Mouse (Mus musculus) heart, embryonic 11.5 days (tissue): ENCODE measurements at regions not wholly inside any gene's neighbourhood (a gene's known extent, or its start where the extent isn't known, plus 50 kb on each side); places are given as distances from the start of the nearest gene placed in this dataset.

ENCODE experiments used
- ATAC-seq: fragments of 200-750 bp; cut with Nextera tagmentation; replicated peaks from 2 replicates; pipeline ENCODE4 v1.8.0; 2017; ENCODE audit warnings: moderate library complexity; ENCODE audit not compliant: insufficient number of reproducible peaks, low FRiP score, low TSS enrichment
- H3K27ac ChIP-seq: fragments of 300-500 bp; sonication (generic); 2 replicates; pipeline ENCODE4 v1.5.1; 2014; ENCODE audit warnings: mild to moderate bottlenecking, low read depth, low read length
- H3K27me3 ChIP-seq: fragments of 300-500 bp; sonication (generic); 2 replicates; pipeline ENCODE4 v1.6.1; 2014; ENCODE audit warnings: mild to moderate bottlenecking, low read length, mixed read lengths; ENCODE audit not compliant: control insufficient read depth, insufficient read depth
- H3K36me3 ChIP-seq: fragments of 300-500 bp; sonication (generic); 2 replicates; pipeline ENCODE4 v1.6.1; 2014; ENCODE audit warnings: mild to moderate bottlenecking, low read length, moderate library complexity, mixed read lengths; ENCODE audit not compliant: control insufficient read depth, insufficient read depth
- H3K4me1 ChIP-seq: fragments of 300-500 bp; sonication (generic); 2 replicates; pipeline ENCODE4 v1.6.1; 2014; ENCODE audit warnings: low read length; ENCODE audit not compliant: control insufficient read depth, insufficient read depth
- H3K4me2 ChIP-seq: fragments of 300-500 bp; sonication (generic); 2 replicates; pipeline ENCODE4 v1.6.1; 2014; ENCODE audit warnings: mild to moderate bottlenecking, moderate library complexity
- H3K4me3 ChIP-seq: fragments of 300-500 bp; sonication (generic); 2 replicates; pipeline ENCODE4 v1.5.1; 2014; ENCODE audit warnings: low read depth, low read length
- H3K9ac ChIP-seq: fragments of 300-500 bp; sonication (generic); 2 replicates; pipeline ENCODE4 v1.6.1; 2014; ENCODE audit warnings: mild to moderate bottlenecking, low read depth, low read length, moderate library complexity
- H3K9me3 ChIP-seq: fragments of 300-500 bp; sonication (generic); replicated peaks from 2 replicates; pipeline ENCODE4 v1.6.1; 2016; ENCODE audit warnings: low read length; ENCODE audit not compliant: control insufficient read depth
- WGBS: fragments of 180-500 bp; shearing (Covaris S2); extraction: QIAGEN DNeasy Blood & Tissue Kit; methylation state at CpG from one replicate; pipeline ENCODE4 v1.1.7; 2014; ENCODE audit not compliant: insufficient replicate concordance; 5-methylcytosine and 5-hydroxymethylcytosine counted together

DNA sequence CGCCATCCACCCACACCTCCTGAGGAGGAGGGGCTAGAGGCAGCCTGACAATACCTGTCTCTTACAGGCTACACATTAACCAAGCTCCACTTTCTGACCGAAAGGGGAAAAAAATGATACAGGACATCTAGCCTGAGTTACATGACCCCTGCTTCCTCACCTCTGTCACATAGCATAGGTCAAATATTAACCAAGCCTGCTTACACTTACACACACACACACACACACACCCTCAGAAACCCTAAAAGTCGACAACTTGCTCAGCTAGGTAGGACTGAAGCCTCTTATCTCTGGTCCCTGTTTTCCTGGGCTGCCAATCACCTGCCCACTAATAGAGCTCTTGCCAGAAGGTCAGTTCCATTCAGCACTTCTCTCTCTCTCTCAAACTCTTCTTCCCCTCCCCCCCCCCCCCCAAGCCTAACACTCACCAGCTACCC, 291.2 kb downstream of the Sox4 start:
- Histone ChIP-seq H3K4me2 (no peak overlapping the region), H3K27ac (no peak overlapping the region), H3K27me3 (no peaks in the 10 kb centered on the region), H3K36me3 (no peaks in the 10 kb centered on the region), H3K4me1 (peaks cover 20% of the 10 kb centered on the region), H3K9ac (no peak overlapping the region), H3K9me3 (no peaks in the 10 kb centered on the region), H3K4me3 (no peak overlapping the region)
- no peak for ATAC-seq
- WGBS: 49% methylated on average over 3 of the region's 3 CpGs

- no peak overlapping the region for H3K27ac ChIP-seq
- H3K9ac ChIP-seq: no peak overlapping the region
- ATAC-seq: no peak
- H3K36me3 ChIP-seq: no peaks in the 10 kb centered on the region
- H3K4me3 ChIP-seq: no peak overlapping the region
- no peak overlapping the region for H3K4me2 ChIP-seq
- peaks cover 14% of the 10 kb centered on the region for H3K4me1 ChIP-seq
- H3K27me3 ChIP-seq: no peaks in the 10 kb centered on the region
- H3K9me3 ChIP-seq: no peaks in the 10 kb centered on the region
- WGBS: 76% methylated on average over 2 of the region's 2 CpGs
Observed at GRCm38 (mm10) chr13:28660151-28660550, 293.4 kb downstream of the Sox4 start.

GRCm38 (mm10) chr13:28658652-28659051, 294.9 kb downstream of the Sox4 start:
- no peak for ATAC-seq
- no peaks in the 10 kb centered on the region for H3K36me3 ChIP-seq
- H3K4me2 ChIP-seq: no peak overlapping the region
- no peaks in the 10 kb centered on the region for H3K9me3 ChIP-seq
- no peak overlapping the region for H3K27ac ChIP-seq
- H3K9ac ChIP-seq: no peak overlapping the region
- 58% methylated on average over 5 of the region's 5 CpGs for WGBS
- peaks cover 7% of the 10 kb centered on the region; the same call in 1 of the 2 replicates for H3K4me1 ChIP-seq
- no peaks in the 10 kb centered on the region for H3K27me3 ChIP-seq
- no peak overlapping the region for H3K4me3 ChIP-seq

DNA sequence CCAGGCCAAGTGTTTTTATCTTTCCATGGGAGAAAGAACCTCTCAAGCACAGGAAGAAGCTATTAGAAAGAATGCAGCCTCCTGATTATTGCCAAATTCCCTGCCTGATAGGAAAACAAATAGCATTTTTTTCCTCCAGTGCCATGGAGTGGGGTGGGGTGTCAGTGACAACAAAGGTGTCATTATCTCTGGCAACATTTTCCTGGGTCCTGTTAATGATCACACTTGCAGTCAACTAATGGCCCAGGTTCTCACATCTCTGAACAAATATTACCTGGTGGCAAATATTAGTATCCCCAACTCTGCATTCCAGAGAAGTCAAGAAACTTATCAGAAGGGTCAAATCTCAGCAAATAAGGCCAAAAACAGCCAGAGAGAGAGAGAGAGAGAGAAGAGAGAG, 298.6 kb downstream of the Sox4 start:
- no peak overlapping the region for H3K4me3 ChIP-seq
- no peaks in the 10 kb centered on the region for H3K9me3 ChIP-seq
- no peaks in the 10 kb centered on the region for H3K27me3 ChIP-seq
- H3K9ac ChIP-seq: no peak overlapping the region
- ATAC-seq: no peak
- H3K4me2 ChIP-seq: no peak overlapping the region
- H3K4me1 ChIP-seq: no peaks in the 10 kb centered on the region
- H3K36me3 ChIP-seq: no peaks in the 10 kb centered on the region
- no peak overlapping the region for H3K27ac ChIP-seq

DNA sequence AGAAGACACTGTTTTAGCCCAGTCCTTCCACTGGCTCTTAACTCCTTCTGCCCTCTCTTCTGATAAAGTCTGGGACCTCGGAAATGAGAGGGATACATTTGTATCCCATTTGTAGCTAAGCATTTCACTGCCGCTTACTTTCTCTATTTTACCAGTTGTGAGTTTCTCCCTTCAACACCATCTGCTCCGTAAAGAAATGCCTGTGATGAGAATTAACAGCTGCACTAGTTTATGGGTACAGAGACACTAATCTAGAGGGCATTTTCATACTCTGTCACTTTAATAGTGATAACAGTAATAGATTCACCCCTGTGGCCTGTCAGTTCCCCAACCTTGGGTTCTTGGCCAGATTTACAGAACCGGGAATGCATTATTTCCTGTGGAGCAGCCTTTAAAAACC, 300.2 kb downstream of the Sox4 start:
- 60% methylated on average over 4 of the region's 4 CpGs for WGBS
- H3K36me3 ChIP-seq: no peaks in the 10 kb centered on the region
- H3K27ac ChIP-seq: no peak overlapping the region
- no peak for ATAC-seq
- no peak overlapping the region for H3K4me2 ChIP-seq
- no peaks in the 10 kb centered on the region for H3K9me3 ChIP-seq
- H3K27me3 ChIP-seq: no peaks in the 10 kb centered on the region
- H3K4me3 ChIP-seq: no peak overlapping the region
- H3K9ac ChIP-seq: no peak overlapping the region
- H3K4me1 ChIP-seq: no peaks in the 10 kb centered on the region

GRCm38 (mm10) chr13:28651810-28652209, 301.7 kb downstream of the Sox4 start:
- Histone ChIP-seq H3K4me2 (no peak overlapping the region), H3K9ac (no peak overlapping the region), H3K4me1 (no peaks in the 10 kb centered on the region), H3K27ac (no peak overlapping the region), H3K36me3 (no peaks in the 10 kb centered on the region), H3K9me3 (no peaks in the 10 kb centered on the region), H3K27me3 (no peaks in the 10 kb centered on the region), H3K4me3 (no peak overlapping the region)
- WGBS: 88% methylated on average over 2 of the region's 2 CpGs
- no peak for ATAC-seq

- Histone ChIP-seq H3K4me2 (no peak overlapping the region), H3K27ac (no peak overlapping the region), H3K9me3 (no peaks in the 10 kb centered on the region), H3K4me3 (no peak overlapping the region), H3K4me1 (no peaks in the 10 kb centered on the region), H3K9ac (no peak overlapping the region), H3K27me3 (no peaks in the 10 kb centered on the region), H3K36me3 (no peaks in the 10 kb centered on the region)
- 57% methylated on average over 4 of the region's 4 CpGs for WGBS
- ATAC-seq: no peak
Observed at GRCm38 (mm10) chr13:28645881-28646280, 307.6 kb downstream of the Sox4 start.

DNA sequence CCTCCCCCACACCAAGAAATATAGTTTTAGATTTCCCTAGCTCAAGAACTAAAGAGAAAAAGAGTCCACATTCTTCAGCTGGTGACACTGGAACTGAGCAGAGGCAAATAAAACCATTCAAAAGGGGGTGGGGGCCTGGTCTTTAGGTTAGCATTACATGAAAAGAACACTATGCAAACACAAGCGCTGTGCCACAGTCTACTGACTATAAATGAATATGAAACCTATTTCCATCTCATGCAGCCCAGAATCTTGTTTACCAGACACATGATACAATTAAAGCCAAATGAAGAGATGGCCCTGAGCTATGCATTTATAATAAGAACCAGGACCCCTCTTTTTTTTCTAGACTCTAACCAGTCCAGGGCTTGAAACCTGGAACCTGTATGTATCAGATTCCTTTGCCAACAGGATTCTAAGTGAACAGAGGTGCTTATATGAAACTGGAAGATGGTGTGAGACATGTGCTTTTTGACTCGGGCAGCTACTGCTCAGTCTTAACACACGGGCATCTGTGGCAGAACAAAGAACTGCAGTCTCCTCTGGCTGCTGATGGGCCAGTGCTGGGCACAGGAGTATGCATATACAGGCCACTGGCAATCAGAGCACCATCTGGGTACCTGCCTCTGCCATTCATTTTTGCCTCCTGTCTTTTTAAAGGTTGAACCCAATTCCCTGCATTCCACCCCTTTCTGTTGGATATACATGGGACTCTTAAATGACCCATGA, 308.5 kb downstream of the Sox4 start:
- 73% methylated on average over 3 of the region's 3 CpGs for WGBS
- Histone ChIP-seq H3K27me3 (no peaks in the 10 kb centered on the region), H3K4me1 (no peaks in the 10 kb centered on the region), H3K27ac (no peak overlapping the region), H3K9ac (no peak overlapping the region), H3K36me3 (no peaks in the 10 kb centered on the region), H3K4me3 (no peak overlapping the region), H3K9me3 (no peaks in the 10 kb centered on the region), H3K4me2 (no peak overlapping the region)
- no peak for ATAC-seq

- Histone ChIP-seq H3K36me3 (no peaks in the 10 kb centered on the region), H3K27ac (no peak overlapping the region), H3K9ac (no peak overlapping the region), H3K9me3 (no peaks in the 10 kb centered on the region), H3K4me1 (no peaks in the 10 kb centered on the region), H3K4me2 (no peak overlapping the region), H3K4me3 (no peak overlapping the region), H3K27me3 (no peaks in the 10 kb centered on the region)
- ATAC-seq: no peak
- WGBS: 63% methylated on average over 1 of the region's 1 CpGs
Observed at GRCm38 (mm10) chr13:28640826-28641225, 312.7 kb downstream of the Sox4 start.
